Mouse (Mus musculus): ENCODE measurements at regions not wholly inside any gene's neighbourhood (a gene's known extent, or its start where the extent isn't known, plus 50 kb on each side); places are given as distances from the start of the nearest gene placed in this dataset.

DNA sequence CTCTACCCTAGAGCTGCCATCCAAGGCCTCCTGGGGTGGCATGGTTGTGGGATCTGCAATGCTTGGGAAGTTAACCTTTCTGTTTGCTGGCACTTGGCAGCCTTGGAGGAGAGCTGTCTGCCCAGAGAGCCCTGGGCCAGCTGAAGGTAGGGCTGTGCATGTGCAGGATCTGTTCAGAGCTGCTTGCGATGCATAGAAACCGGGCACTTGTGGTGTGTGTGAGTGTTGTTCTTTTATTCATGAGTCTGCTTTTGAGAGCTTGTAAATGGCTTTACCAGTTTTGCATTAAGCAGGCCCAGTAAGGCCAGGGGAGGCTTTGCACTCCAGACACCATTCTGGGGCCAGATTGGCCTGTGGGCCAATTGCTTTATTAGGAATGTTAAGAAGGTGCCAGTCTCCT, 307.3 kb upstream of the Kcnab2 start:
- TF ChIP-seq CTCF (IDR thresholded peaks at IDR 0.05; ENCODE audit: low read depth), result no peak
- no peak for TF ChIP-seq EP300 (IDR thresholded peaks at IDR 0.05; ENCODE audit: low read depth)

All from heart, postnatal 0 days (tissue).